Mouse (Mus musculus) MEL (cell line): ENCODE results near the gene Tnnt2.

Experiments
- MAX ChIP-seq: IDR thresholded peaks from 2 replicates; pipeline ENCODE4 v1.6.1; 2011; ENCODE audit warnings: low read length, improper control_type of control experiment
- POLR2A ChIP-seq, 2 experiments: IDR thresholded peaks; 2 replicates each; pipeline ENCODE4 v1.6.1; 2011 to 2012; ENCODE audit warnings: low read length in 2 of 2, mild to moderate bottlenecking in 2 of 2, control low read depth in 1 of 2, improper control_type of control experiment in 1 of 2, low read depth in 1 of 2, moderate library complexity in 1 of 2; ENCODE audit not compliant: control insufficient read depth in 1 of 2, insufficient read depth in 1 of 2, poor library complexity in 1 of 2
- ZNF384 ChIP-seq: IDR thresholded peaks from 2 replicates; pipeline ENCODE4 v1.6.1; 2012; ENCODE audit warnings: low read depth, mild to moderate bottlenecking, inconsistent platforms, low read length, improper control_type of control experiment

DNA sequence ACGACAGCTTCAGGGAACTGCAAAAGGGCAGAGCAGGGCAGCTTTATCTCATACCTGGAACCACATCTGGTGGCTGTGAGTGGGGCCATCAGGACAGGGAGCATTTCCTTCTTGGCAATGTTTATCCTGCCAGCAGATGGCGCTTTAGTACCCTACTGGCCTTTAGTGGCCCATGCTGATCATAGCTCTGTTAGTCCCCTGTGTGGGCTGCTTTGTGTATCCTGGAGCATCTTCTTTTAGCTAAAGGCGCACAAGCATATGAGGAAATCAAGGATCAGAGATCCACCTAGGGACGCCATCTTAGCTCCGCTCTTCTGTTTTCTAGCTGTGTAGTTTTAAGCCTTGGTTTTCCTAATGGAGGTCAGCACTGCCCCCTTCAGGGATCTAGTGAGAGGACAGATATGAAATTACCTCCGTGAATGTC lies 11.0 kb downstream of the Tnnt2 start:
- TF ChIP-seq POLR2A (IDR thresholded peaks at IDR 0.05; ENCODE audit: control insufficient read depth in 1 of 2, insufficient read depth in 1 of 2, low read depth in 1 of 2, low read length in 2 of 2, poor library complexity in 1 of 2) (no peak), ZNF384 (no peak), MAX (no peak)
